Mouse (Mus musculus): Measurements from ENCODE around the gene B3gntl1.

DNA sequence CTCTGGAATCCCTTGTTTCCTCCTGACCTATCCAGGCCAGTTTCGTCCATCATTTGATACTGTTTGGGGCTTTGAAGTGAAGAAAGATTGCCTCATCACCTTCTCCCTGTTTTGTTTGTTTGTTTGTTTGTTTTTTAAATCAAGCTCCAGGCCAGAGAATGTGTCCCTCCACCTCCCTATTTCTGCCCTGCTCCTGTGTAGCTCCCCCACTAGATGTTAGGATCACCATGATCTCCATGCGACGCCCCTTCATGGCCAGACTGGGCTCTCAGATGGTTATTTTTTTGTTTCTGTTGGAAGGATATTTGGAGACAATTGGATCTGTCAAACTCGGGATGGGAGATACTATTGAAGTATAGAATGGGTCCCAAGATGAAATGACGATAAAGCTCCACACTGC, 28.3 kb upstream of the B3gntl1 start, which contains the start of gene Metrnl:
- TF ChIP-seq GATA2 (IDR thresholded peaks at IDR 0.05; ENCODE audit: borderline replicate concordance, low read depth, low read length), result no peak
- no peak for TF ChIP-seq CTCF (IDR thresholded peaks at IDR 0.05; ENCODE audit: low read depth, low read length)
- no peak for TF ChIP-seq POLR2AphosphoS5 (IDR thresholded peaks at IDR 0.05; ENCODE audit: insufficient replicate concordance, low read depth, low read length)
- TF ChIP-seq GATA1 (IDR thresholded peaks at IDR 0.05; ENCODE audit: borderline replicate concordance, low read length), result no peak
- no peak for TF ChIP-seq TAL1 (conservative IDR thresholded peaks at IDR 0.05; ENCODE audit: low read depth, low read length)

All from G1E (cell line).